Mouse (Mus musculus): ENCODE results near the gene Zdhhc24.
A peak's percentile ranks its signal among the peaks of the same experiment; 100 is the strongest.
"Not testable (repeated sequence)": the region's sequence is repeated elsewhere in the genome, so short reads cannot be mapped to it uniquely, and the experiment has no call there.

Zdhhc24 gene

GRCm38 (mm10) chr19:4878405-4879323 is at the start of gene Zdhhc24:
TSS of gene Zdhhc24 (plus strand) at chr19:4878668.
- peak; percentile 95 for DNase-seq

GRCm38 (mm10) chr19:4829156-4829555 is 49.3 kb upstream of the Zdhhc24 start:
- DNase-seq = peak; percentile 73

- no peak for DNase-seq
These were observed 44.5 kb upstream of the Zdhhc24 start for GRCm38 (mm10) chr19:4833977-4834376.

GRCm38 (mm10) chr19:4836096-4836495 is 42.4 kb upstream of the Zdhhc24 start:
- DNase-seq = no peak

GRCm38 (mm10) chr19:4837049-4837448 is 41.4 kb upstream of the Zdhhc24 start:
- DNase-seq = no peak

- DNase-seq = no peak
These were observed 39.8 kb upstream of the Zdhhc24 start for GRCm38 (mm10) chr19:4838526-4839140.

- peak; percentile 93 for DNase-seq
These were observed 39.3 kb upstream of the Zdhhc24 start, which contains the start of the genes Ccs and Ccdc87 for GRCm38 (mm10) chr19:4839149-4839548. TSS of gene Ccs (minus strand) at chr19:4839332. TSS of gene Ccdc87 (plus strand) at chr19:4839366.

- DNase-seq = no peak
These were observed 37.6 kb upstream of the Zdhhc24 start for GRCm38 (mm10) chr19:4840848-4841247.

- no peak for DNase-seq
These were observed 35.9 kb upstream of the Zdhhc24 start for GRCm38 (mm10) chr19:4842611-4843010.

- DNase-seq = no peak
These were observed 32.6 kb upstream of the Zdhhc24 start for GRCm38 (mm10) chr19:4845846-4846245.

- no peak for DNase-seq
These were observed 31.0 kb upstream of the Zdhhc24 start for GRCm38 (mm10) chr19:4847490-4847889.

GRCm38 (mm10) chr19:4849800-4850199 is 28.7 kb upstream of the Zdhhc24 start:
- no peak for DNase-seq

- no peak for DNase-seq
These were observed 28.2 kb upstream of the Zdhhc24 start for GRCm38 (mm10) chr19:4850281-4850680.

GRCm38 (mm10) chr19:4854552-4855469 is 23.7 kb upstream of the Zdhhc24 start, which contains the start of gene Ctsf:
TSS of gene Ctsf (plus strand) at chr19:4855130.
- DNase-seq = peak; percentile 90

- DNase-seq = no peak
These were observed 23.0 kb upstream of the Zdhhc24 start for GRCm38 (mm10) chr19:4855470-4855820.

- no peak for DNase-seq
These were observed 22.5 kb upstream of the Zdhhc24 start for GRCm38 (mm10) chr19:4855951-4856350.

- DNase-seq = no peak
These were observed 19.4 kb upstream of the Zdhhc24 start for GRCm38 (mm10) chr19:4859081-4859480.

GRCm38 (mm10) chr19:4863048-4863447 is 15.4 kb upstream of the Zdhhc24 start:
- no peak for DNase-seq

- no peak for DNase-seq
These were observed 13.3 kb upstream of the Zdhhc24 start for GRCm38 (mm10) chr19:4865147-4865546.

GRCm38 (mm10) chr19:4874613-4875012 is 3.9 kb upstream of the Zdhhc24 start:
- not testable (repeated sequence) for DNase-seq

GRCm38 (mm10) chr19:4876241-4876640 is 2.2 kb upstream of the Zdhhc24 start:
- DNase-seq = no peak

GRCm38 (mm10) chr19:4876755-4877154 is 1.7 kb upstream of the Zdhhc24 start:
- DNase-seq = no peak

GRCm38 (mm10) chr19:4877785-4878184 is 683 bp upstream of the Zdhhc24 start, which contains the start of gene Actn3:
TSS of gene Actn3 (minus strand) at chr19:4877909.
- no peak for DNase-seq
